Mouse (Mus musculus) CH12.LX (cell line): ENCODE data around the gene Pxmp4. TPM values are rescaled to one million over a fixed set of nuclear protein-coding genes. Genes with fewer than 3 reads are reported as not detected.

Source experiments
- DNase-seq: peaks from one replicate; pipeline ENCODE4 v3.0.0-alpha.2; 2013; ENCODE audit errors: extremely low read depth
- H3K27ac ChIP-seq: 2 replicates; pipeline ENCODE4 v1.5.1; 2012; ENCODE audit warnings: low read depth, mild to moderate bottlenecking, control low read depth, moderate library complexity; ENCODE audit not compliant: insufficient read depth
- H3K27me3 ChIP-seq: replicated peaks from 2 replicates; pipeline ENCODE3; 2012; ENCODE audit warnings: inconsistent platforms
- H3K36me3 ChIP-seq, 2 experiments: replicated peaks in 1 of 2; 2 replicates each; pipeline versions ENCODE3 to v1.6.1; 2012; ENCODE audit warnings: inconsistent platforms in 1 of 2, low read length in 1 of 2, mild to moderate bottlenecking in 1 of 2, mixed read lengths in 1 of 2, moderate library complexity in 1 of 2; ENCODE audit not compliant: control insufficient read depth in 1 of 2, insufficient read depth in 1 of 2
- H3K4me1 ChIP-seq, 2 experiments: 2 replicates each; pipeline ENCODE4 v1.6.1; 2012; ENCODE audit warnings: inconsistent platforms in 1 of 2, moderate library complexity in 1 of 2; ENCODE audit not compliant: insufficient read depth in 2 of 2, control insufficient read depth in 1 of 2
- H3K4me2 ChIP-seq: 2 replicates; pipeline ENCODE4 v1.6.1; 2012; ENCODE audit warnings: low read depth, mild to moderate bottlenecking, control low read depth; ENCODE audit not compliant: poor library complexity, insufficient read depth, severe bottlenecking
- H3K4me3 ChIP-seq, 3 experiments: fragments of 150-350 bp in 1 of 3; sonication (generic) in 1 of 3; replicated peaks in 1 of 3; 2 replicates each; pipeline versions ENCODE3 to v1.5.1; 2011 to 2012; ENCODE audit warnings: low read depth in 2 of 3, low read length in 2 of 3, mild to moderate bottlenecking in 2 of 3, moderate library complexity in 2 of 3, control low read depth in 1 of 3, improper control_type of control experiment in 1 of 3, inconsistent platforms in 1 of 3, mixed read lengths in 1 of 3; ENCODE audit not compliant: poor library complexity in 1 of 3
- H3K79me2 ChIP-seq: replicated peaks from 2 replicates; pipeline ENCODE4 v1.6.1; 2012; ENCODE audit warnings: mild to moderate bottlenecking, moderate library complexity; ENCODE audit not compliant: control insufficient read depth, poor library complexity, insufficient read depth, severe bottlenecking; ENCODE audit errors: extremely low read depth
- H3K9ac ChIP-seq: 2 replicates; pipeline ENCODE4 v1.6.1; 2012; ENCODE audit warnings: low read depth, mild to moderate bottlenecking, control low read depth, moderate library complexity; ENCODE audit not compliant: insufficient read depth
- H3K9me3 ChIP-seq: replicated peaks from 2 replicates; pipeline ENCODE3; 2012; ENCODE audit warnings: low read length, inconsistent platforms, mixed read lengths
- BHLHE40 ChIP-seq: IDR thresholded peaks from 2 replicates; pipeline ENCODE4 v1.6.1; 2011; ENCODE audit warnings: mild to moderate bottlenecking, low read depth, low read length, improper control_type of control experiment
- CHD2 ChIP-seq: IDR thresholded peaks from 2 replicates; pipeline ENCODE4 v1.6.1; 2011; ENCODE audit warnings: low read length, improper control_type of control experiment
- CTCF ChIP-seq, 2 experiments: IDR thresholded peaks in 1 of 2; conservative IDR thresholded peaks in 1 of 2; 2 replicates each; pipeline ENCODE4 v1.5.1; 2011 to 2012; ENCODE audit warnings: low read depth in 2 of 2, low read length in 2 of 2, improper control_type of control experiment in 1 of 2, inconsistent platforms in 1 of 2, mild to moderate bottlenecking in 1 of 2, moderate library complexity in 1 of 2
- ELF1 ChIP-seq: IDR thresholded peaks from 2 replicates; pipeline ENCODE4 v1.6.1; 2014; ENCODE audit warnings: low read depth, mild to moderate bottlenecking, inconsistent platforms, low read length, improper control_type of control experiment
- EP300 ChIP-seq: IDR thresholded peaks from 2 replicates; pipeline ENCODE4 v1.6.1; 2011; ENCODE audit warnings: low read length, improper control_type of control experiment
- ETS1 ChIP-seq: conservative IDR thresholded peaks from 2 replicates; pipeline ENCODE4 v1.6.1; 2012; ENCODE audit warnings: low read depth, mild to moderate bottlenecking, inconsistent platforms, low read length, improper control_type of control experiment, moderate library complexity
- GABPA ChIP-seq: IDR thresholded peaks from 2 replicates; pipeline ENCODE4 v1.6.1; 2012; ENCODE audit warnings: low read depth, low read length, improper control_type of control experiment, inconsistent platforms; ENCODE audit not compliant: insufficient replicate concordance
- HCFC1 ChIP-seq: IDR thresholded peaks from 2 replicates; pipeline ENCODE4 v1.6.1; 2012; ENCODE audit warnings: low read depth, mild to moderate bottlenecking, inconsistent platforms, low read length, improper control_type of control experiment
- IRF4 ChIP-seq: IDR thresholded peaks from 2 replicates; pipeline ENCODE4 v1.6.1; 2014; ENCODE audit warnings: low read depth, mild to moderate bottlenecking, inconsistent platforms, low read length, improper control_type of control experiment
- JUN ChIP-seq: IDR thresholded peaks from 2 replicates; pipeline ENCODE4 v1.6.1; 2011; ENCODE audit warnings: low read depth, mild to moderate bottlenecking, low read length, improper control_type of control experiment, moderate library complexity; ENCODE audit not compliant: insufficient read depth
- KAT2A ChIP-seq: IDR thresholded peaks from 2 replicates; pipeline ENCODE4 v1.6.1; 2012; ENCODE audit warnings: low read length, improper control_type of control experiment, inconsistent platforms; ENCODE audit not compliant: insufficient replicate concordance
- MAFK ChIP-seq: IDR thresholded peaks from 2 replicates; pipeline ENCODE4 v1.6.1; 2011; ENCODE audit warnings: low read length, improper control_type of control experiment; ENCODE audit not compliant: insufficient replicate concordance
- MEF2A ChIP-seq: IDR thresholded peaks from 2 replicates; pipeline ENCODE4 v1.6.1; 2014; ENCODE audit warnings: low read depth, mild to moderate bottlenecking, inconsistent platforms, low read length, improper control_type of control experiment, borderline replicate concordance
- MYC ChIP-seq: IDR thresholded peaks from 2 replicates; pipeline ENCODE4 v1.6.1; 2011; ENCODE audit warnings: low read depth, mild to moderate bottlenecking, improper control_type of control experiment, low read length
- PAX5 ChIP-seq: IDR thresholded peaks from 2 replicates; pipeline ENCODE4 v1.6.1; 2012; ENCODE audit warnings: low read length, inconsistent platforms, mixed read lengths
- SMC3 ChIP-seq: IDR thresholded peaks from 2 replicates; pipeline ENCODE4 v1.6.1; 2011; ENCODE audit warnings: low read depth, low read length, improper control_type of control experiment
- TBP ChIP-seq: conservative IDR thresholded peaks from 2 replicates; pipeline ENCODE4 v1.6.1; 2011; ENCODE audit warnings: low read depth, low read length, improper control_type of control experiment
- TCF12 ChIP-seq: IDR thresholded peaks from 2 replicates; pipeline ENCODE4 v1.6.1; 2014; ENCODE audit warnings: low read depth, mild to moderate bottlenecking, inconsistent platforms, low read length, improper control_type of control experiment
- UBTF ChIP-seq: IDR thresholded peaks from 2 replicates; pipeline ENCODE4 v1.6.1; 2012; ENCODE audit warnings: low read depth, mild to moderate bottlenecking, inconsistent platforms, low read length, improper control_type of control experiment, moderate library complexity
- USF2 ChIP-seq: conservative IDR thresholded peaks from 2 replicates; pipeline ENCODE4 v1.6.1; 2011; ENCODE audit warnings: low read depth, low read length, improper control_type of control experiment
- ZMIZ1 ChIP-seq: IDR thresholded peaks from 2 replicates; pipeline ENCODE4 v1.6.1; 2012; ENCODE audit warnings: low read depth, mild to moderate bottlenecking, inconsistent platforms, low read length, improper control_type of control experiment
- ZNF384 ChIP-seq: IDR thresholded peaks from 2 replicates; pipeline ENCODE4 v1.6.1; 2012; ENCODE audit warnings: low read depth, low read length, improper control_type of control experiment, inconsistent platforms
- dilution Hi-C: fragments of 300-500 bp; cut with MboI; formaldehyde crosslinking; loops from 2 replicates; pipeline ENCODE4 v1.14.3; 2020; ENCODE audit warnings: low sequenced_read_pairs; ENCODE audit not compliant: extremely low pct_unique_long_range_greater_than_20kb, extremely low pct_ligation_motif_present
- in situ Hi-C: fragments of 300-500 bp; cut with MboI; formaldehyde crosslinking; loops from 3 replicates; pipeline ENCODE4 v1.14.3; 2019; ENCODE audit warnings: low sequenced_read_pairs, low pct_ligation_motif_present, low pct_unique_long_range_greater_than_20kb, mixed read lengths
- polyA plus RNA-seq: library from polyadenylated mRNA; unstranded; fragments of >175 nt; gene quantifications from 2 replicates; pipeline ENCODE4 v1.2.1, GENCODE M21; 2012; ENCODE audit warnings: low read depth; ENCODE audit not compliant: insufficient read length
- total RNA-seq, 2 experiments: library from RNA; depleted of rRNA; stranded (reverse); fragments of 300-350 nt in 1 of 2; fragments of >200 nt in 1 of 2; gene quantifications; 2 replicates each; pipeline ENCODE4 v1.2.3; 2012 to 2014

Gene Pxmp4
- total and polyA plus RNA-seq, 3 experiments = 6.0 to 9.4 (median 7.6) TPM

- Histone ChIP-seq H3K9ac (no peak overlapping the region), H3K79me2 (peaks cover 9% of the 10 kb centered on the region), H3K36me3 (no peaks in the 10 kb centered on the region), H3K27ac (no peak overlapping the region), H3K4me1 (peaks cover 7 to 47% of the 10 kb centered on the region in 2 experiments), H3K4me3 (no peak overlapping the region)
- dilution Hi-C loops = no loop called here
- in situ Hi-C loops = no loop called here
- TF ChIP-seq KAT2A (no peak), JUN (no peak), UBTF (no peak), ETS1 (no peak), IRF4 (no peak), TCF12 (no peak), PAX5 (no peak), GABPA (no peak), MYC (no peak), MAFK (no peak), CHD2 (no peak), MEF2A (no peak), EP300 (no peak), ZNF384 (no peak), CTCF (conservative IDR thresholded peaks at IDR 0.05 in 1 of 2, IDR thresholded peaks at IDR 0.05 in 1 of 2; ENCODE audit: low read depth in 2 of 2, low read length in 2 of 2) (no peak), USF2 (no peak), SMC3 (no peak), ZMIZ1 (no peak), HCFC1 (no peak), TBP (no peak)
- TF ChIP-seq, all 38 proteins: peak for 0
- H3K4me2 ChIP-seq = no peak overlapping the region
- no peak for DNase-seq
- no peaks in the 10 kb centered on the region for H3K9me3 ChIP-seq
- H3K27me3 ChIP-seq = no peaks in the 10 kb centered on the region
Measured at GRCm38 (mm10) chr2:154572996-154573395, 30.5 kb downstream of the Pxmp4 start.

GRCm38 (mm10) chr2:154571976-154572375 is 31.5 kb downstream of the Pxmp4 start:
- dilution Hi-C loops = no loop called here
- no peak overlapping the region for H3K9ac ChIP-seq
- peak; percentile 57; the same call in 1 of the 2 replicates for TF ChIP-seq IRF4
- TF ChIP-seq BHLHE40 = peak; percentile 81
- no peak for TF ChIP-seq MAFK
- TF ChIP-seq ELF1 = no peak
- no peaks in the 10 kb centered on the region for H3K9me3 ChIP-seq
- H3K4me3 ChIP-seq = no peak overlapping the region
- no peak for DNase-seq
- H3K27ac ChIP-seq = no peak overlapping the region
- peaks cover 16% of the 10 kb centered on the region for H3K79me2 ChIP-seq
- no peak overlapping the region for H3K4me2 ChIP-seq
- H3K27me3 ChIP-seq = no peaks in the 10 kb centered on the region
- no peaks in the 10 kb centered on the region for H3K36me3 ChIP-seq
- in situ Hi-C loops = no loop called here
- peaks cover 7 to 49% of the 10 kb centered on the region in 2 experiments for H3K4me1 ChIP-seq
